Mouse (Mus musculus): Measurements from ENCODE around the gene Zfp628. TPM values are rescaled to one million over a fixed set of nuclear protein-coding genes. Genes with fewer than 3 reads are reported as not detected.

The Zfp628 gene
- total and polyA plus RNA-seq, 2 experiments from 2014 or later = 1.7 to 8.9 TPM

GRCm38 (mm10) chr7:4924891-4925301, 9.9 kb downstream of the Zfp628 start:
- no peak overlapping the region for H3K9ac ChIP-seq (replicated peaks; ENCODE audit: low read depth, low read length)
- TF ChIP-seq CTCF (IDR thresholded peaks at IDR 0.05; ENCODE audit: low read depth) = no peak
- TF ChIP-seq EP300 (IDR thresholded peaks at IDR 0.05; ENCODE audit: low read depth) = no peak
- DNase-seq (ENCODE audit: low spot score) (peak; percentile 58), ATAC-seq (ENCODE audit: insufficient read depth, low read depth) (peak; percentile 34)
- H3K9me3 ChIP-seq (replicated peaks; ENCODE audit: control insufficient read depth, low read length) = no peaks in the 10 kb centered on the region
- peak overlapping the region; percentile 72 for H3K27ac ChIP-seq (ENCODE audit: low read depth)
- no peak overlapping the region for H3K4me3 ChIP-seq (ENCODE audit: low read depth, low read length)
- H3K36me3 ChIP-seq (replicated peaks; ENCODE audit: control insufficient read depth, insufficient read depth, low read length) = peaks cover 8% of the 10 kb centered on the region
- H3K4me2 ChIP-seq (ENCODE audit: low read depth, low read length) = no peak overlapping the region; the same call in 1 of the 2 replicates
- 21% methylated on average over 3 of the region's 4 CpGs for WGBS
- no peaks in the 10 kb centered on the region for H3K27me3 ChIP-seq (ENCODE audit: control insufficient read depth, insufficient read depth, low read length)
- peaks cover 22% of the 10 kb centered on the region for H3K4me1 ChIP-seq (ENCODE audit: control insufficient read depth, insufficient read depth)

- peak within 1 kb of the TSS; percentile 72 for H3K27ac ChIP-seq (ENCODE audit: low read depth)
- TF ChIP-seq EP300 (IDR thresholded peaks at IDR 0.05; ENCODE audit: low read depth) (no peak), CTCF (IDR thresholded peaks at IDR 0.05; ENCODE audit: low read depth) (no peak)
- 15% methylated on average over 6 of the region's 6 CpGs for WGBS
- no peaks in the 10 kb centered on the region for H3K9me3 ChIP-seq (replicated peaks; ENCODE audit: control insufficient read depth, low read length)
- H3K4me2 ChIP-seq (ENCODE audit: low read depth, low read length) = no peak within 1 kb of the TSS; the same call in 1 of the 2 replicates
- ATAC-seq (ENCODE audit: insufficient read depth, low read depth) = peak; percentile 36
- no peak within 1 kb of the TSS for H3K9ac ChIP-seq (replicated peaks; ENCODE audit: low read depth, low read length)
- no peaks in the 10 kb centered on the region for H3K27me3 ChIP-seq (ENCODE audit: control insufficient read depth, insufficient read depth, low read length)
- H3K4me3 ChIP-seq (ENCODE audit: low read depth, low read length) = no peak within 1 kb of the TSS
- no peak for DNase-seq (ENCODE audit: low spot score)
- peaks cover 22% of the 10 kb centered on the region for H3K4me1 ChIP-seq (ENCODE audit: control insufficient read depth, insufficient read depth)
- peaks cover under 1% of the 10 kb centered on the region; the same call in 1 of the 2 replicates for H3K36me3 ChIP-seq (replicated peaks; ENCODE audit: control insufficient read depth, insufficient read depth, low read length)
These were observed 10.7 kb downstream of the Zfp628 start, which contains the start of gene Ssc5d for GRCm38 (mm10) chr7:4925441-4926381. Gene Ssc5d (plus strand): TSS chr7:4925785.

GRCm38 (mm10) chr7:4926849-4927248, 11.8 kb downstream of the Zfp628 start:
- no peak for DNase-seq (ENCODE audit: low spot score)
- ATAC-seq (ENCODE audit: insufficient read depth, low read depth) = no peak
- TF ChIP-seq CTCF (IDR thresholded peaks at IDR 0.05; ENCODE audit: low read depth) (no peak), EP300 (IDR thresholded peaks at IDR 0.05; ENCODE audit: low read depth) (no peak)
- no peak overlapping the region for H3K4me3 ChIP-seq (ENCODE audit: low read depth, low read length)
- H3K27ac ChIP-seq (ENCODE audit: low read depth) = no peak overlapping the region
- no peak overlapping the region for H3K9ac ChIP-seq (replicated peaks; ENCODE audit: low read depth, low read length)
- peaks cover 22% of the 10 kb centered on the region for H3K4me1 ChIP-seq (ENCODE audit: control insufficient read depth, insufficient read depth)
- no peaks in the 10 kb centered on the region for H3K36me3 ChIP-seq (replicated peaks; ENCODE audit: control insufficient read depth, insufficient read depth, low read length)
- no peaks in the 10 kb centered on the region for H3K9me3 ChIP-seq (replicated peaks; ENCODE audit: control insufficient read depth, low read length)
- WGBS = 83% methylated on average over 16 of the region's 16 CpGs
- no peaks in the 10 kb centered on the region for H3K27me3 ChIP-seq (ENCODE audit: control insufficient read depth, insufficient read depth, low read length)
- no peak overlapping the region for H3K4me2 ChIP-seq (ENCODE audit: low read depth, low read length)

GRCm38 (mm10) chr7:4927711-4928110, 12.7 kb downstream of the Zfp628 start:
- ATAC-seq (ENCODE audit: insufficient read depth, low read depth) (no peak), DNase-seq (ENCODE audit: low spot score) (no peak)
- Histone ChIP-seq H3K4me3 (ENCODE audit: low read depth, low read length) (no peak overlapping the region), H3K4me1 (ENCODE audit: control insufficient read depth, insufficient read depth) (peaks cover 18% of the 10 kb centered on the region), H3K4me2 (ENCODE audit: low read depth, low read length) (no peak overlapping the region), H3K9ac (replicated peaks; ENCODE audit: low read depth, low read length) (no peak overlapping the region), H3K27ac (ENCODE audit: low read depth) (no peak overlapping the region), H3K36me3 (replicated peaks; ENCODE audit: control insufficient read depth, insufficient read depth, low read length) (no peaks in the 10 kb centered on the region), H3K9me3 (replicated peaks; ENCODE audit: control insufficient read depth, low read length) (no peaks in the 10 kb centered on the region), H3K27me3 (ENCODE audit: control insufficient read depth, insufficient read depth, low read length) (no peaks in the 10 kb centered on the region)
- WGBS = 60% methylated on average over 8 of the region's 8 CpGs
- TF ChIP-seq CTCF (IDR thresholded peaks at IDR 0.05; ENCODE audit: low read depth) (no peak), EP300 (IDR thresholded peaks at IDR 0.05; ENCODE audit: low read depth) (no peak)

- Histone ChIP-seq H3K4me1 (ENCODE audit: control insufficient read depth, insufficient read depth) (peaks cover 12% of the 10 kb centered on the region), H3K27me3 (ENCODE audit: control insufficient read depth, insufficient read depth, low read length) (no peaks in the 10 kb centered on the region), H3K4me2 (ENCODE audit: low read depth, low read length) (no peak overlapping the region), H3K9ac (replicated peaks; ENCODE audit: low read depth, low read length) (no peak overlapping the region), H3K9me3 (replicated peaks; ENCODE audit: control insufficient read depth, low read length) (no peaks in the 10 kb centered on the region), H3K4me3 (ENCODE audit: low read depth, low read length) (no peak overlapping the region), H3K27ac (ENCODE audit: low read depth) (no peak overlapping the region), H3K36me3 (replicated peaks; ENCODE audit: control insufficient read depth, insufficient read depth, low read length) (no peaks in the 10 kb centered on the region)
- no peak for TF ChIP-seq EP300 (IDR thresholded peaks at IDR 0.05; ENCODE audit: low read depth)
- TF ChIP-seq CTCF (IDR thresholded peaks at IDR 0.05; ENCODE audit: low read depth) = no peak
- WGBS = 73% methylated on average over 17 of the region's 17 CpGs
- DNase-seq (ENCODE audit: low spot score) (no peak), ATAC-seq (ENCODE audit: insufficient read depth, low read depth) (no peak)
These were observed 13.3 kb downstream of the Zfp628 start for GRCm38 (mm10) chr7:4928323-4928722.

All from heart, postnatal 0 days (tissue).